Mouse (Mus musculus): ENCODE results near the gene Tsnax. TPM values are rescaled to one million over a fixed set of nuclear protein-coding genes. Genes with fewer than 3 reads are reported as not detected.
A peak's percentile ranks its signal among the peaks of the same experiment; 100 is the strongest.

Tsnax gene
- polyA plus RNA-seq, 1 experiment from 2014 or later = 208 TPM

- H3K36me3 ChIP-seq (ENCODE audit: control insufficient read depth, insufficient read depth, low read length) = no peaks in the 10 kb centered on the region
- H3K4me1 ChIP-seq (ENCODE audit: control insufficient read depth, insufficient read depth, low read length) = no peaks in the 10 kb centered on the region
- H3K4me2 ChIP-seq (ENCODE audit: low read depth, low read length) = no peak overlapping the region
- no peak for ATAC-seq (ENCODE audit: low read depth)
- H3K27me3 ChIP-seq (ENCODE audit: control insufficient read depth, insufficient read depth, low read length) = peaks cover 29% of the 10 kb centered on the region
- no peak overlapping the region for H3K9ac ChIP-seq (replicated peaks; ENCODE audit: low read depth, low read length)
- 46% methylated on average over 2 of the region's 2 CpGs for WGBS
- H3K9me3 ChIP-seq (ENCODE audit: control insufficient read depth, low read length) = no peaks in the 10 kb centered on the region
- no peak overlapping the region for H3K27ac ChIP-seq (ENCODE audit: low read depth, low read length)
- H3K4me3 ChIP-seq (ENCODE audit: low read depth, low read length) = no peak overlapping the region
These were observed 39.2 kb downstream of the Tsnax start for GRCm38 (mm10) chr8:125052026-125052425.

GRCm38 (mm10) chr8:125053505-125054435 lies 41.0 kb downstream of the Tsnax start, which contains the start of gene Disc1:
TSS of gene Disc1 (plus strand) at chr8:125054195.
- ATAC-seq (ENCODE audit: low read depth) = peak; percentile 34; the same call in 1 of the 2 replicates
- no peaks in the 10 kb centered on the region for H3K9me3 ChIP-seq (ENCODE audit: control insufficient read depth, low read length)
- peak within 1 kb of the TSS; percentile 53 for H3K4me3 ChIP-seq (ENCODE audit: low read depth, low read length)
- no peaks in the 10 kb centered on the region for H3K36me3 ChIP-seq (ENCODE audit: control insufficient read depth, insufficient read depth, low read length)
- H3K4me1 ChIP-seq (ENCODE audit: control insufficient read depth, insufficient read depth, low read length) = no peaks in the 10 kb centered on the region
- H3K27ac ChIP-seq (ENCODE audit: low read depth, low read length) = peak within 1 kb of the TSS; percentile 67
- peak within 1 kb of the TSS; percentile 63 for H3K9ac ChIP-seq (replicated peaks; ENCODE audit: low read depth, low read length)
- WGBS = 3% methylated on average over 57 of the region's 65 CpGs
- H3K27me3 ChIP-seq (ENCODE audit: control insufficient read depth, insufficient read depth, low read length) = peaks cover 29% of the 10 kb centered on the region
- H3K4me2 ChIP-seq (ENCODE audit: low read depth, low read length) = peak within 1 kb of the TSS; percentile 91

- no peaks in the 10 kb centered on the region for H3K4me1 ChIP-seq (ENCODE audit: control insufficient read depth, insufficient read depth, low read length)
- no peaks in the 10 kb centered on the region for H3K36me3 ChIP-seq (ENCODE audit: control insufficient read depth, insufficient read depth, low read length)
- peak overlapping the region; percentile 63 for H3K9ac ChIP-seq (replicated peaks; ENCODE audit: low read depth, low read length)
- no peaks in the 10 kb centered on the region for H3K9me3 ChIP-seq (ENCODE audit: control insufficient read depth, low read length)
- ATAC-seq (ENCODE audit: low read depth) = peak; percentile 17; the same call in 1 of the 2 replicates
- H3K27ac ChIP-seq (ENCODE audit: low read depth, low read length) = peak overlapping the region; percentile 67
- WGBS = under 1% methylated on average over 35 of the region's 38 CpGs
- H3K27me3 ChIP-seq (ENCODE audit: control insufficient read depth, insufficient read depth, low read length) = peaks cover 29% of the 10 kb centered on the region
- peak overlapping the region; percentile 53 for H3K4me3 ChIP-seq (ENCODE audit: low read depth, low read length)
- H3K4me2 ChIP-seq (ENCODE audit: low read depth, low read length) = peak overlapping the region; percentile 91
These were observed 41.6 kb downstream of the Tsnax start for GRCm38 (mm10) chr8:125054436-125054810.

GRCm38 (mm10) chr8:125060904-125061303 lies 48.1 kb downstream of the Tsnax start:
- no peak overlapping the region for H3K4me3 ChIP-seq (ENCODE audit: low read depth, low read length)
- H3K27me3 ChIP-seq (ENCODE audit: control insufficient read depth, insufficient read depth, low read length) = no peaks in the 10 kb centered on the region
- no peak overlapping the region for H3K4me2 ChIP-seq (ENCODE audit: low read depth, low read length)
- H3K9ac ChIP-seq (replicated peaks; ENCODE audit: low read depth, low read length) = no peak overlapping the region
- H3K36me3 ChIP-seq (ENCODE audit: control insufficient read depth, insufficient read depth, low read length) = no peaks in the 10 kb centered on the region
- no peak overlapping the region for H3K27ac ChIP-seq (ENCODE audit: low read depth, low read length)
- H3K4me1 ChIP-seq (ENCODE audit: control insufficient read depth, insufficient read depth, low read length) = no peaks in the 10 kb centered on the region
- no peaks in the 10 kb centered on the region for H3K9me3 ChIP-seq (ENCODE audit: control insufficient read depth, low read length)
- WGBS = 88% methylated on average over 8 of the region's 8 CpGs
- no peak for ATAC-seq (ENCODE audit: low read depth)

- WGBS = 87% methylated on average over 6 of the region's 6 CpGs
- H3K36me3 ChIP-seq (ENCODE audit: control insufficient read depth, insufficient read depth, low read length) = no peaks in the 10 kb centered on the region
- H3K9me3 ChIP-seq (ENCODE audit: control insufficient read depth, low read length) = no peaks in the 10 kb centered on the region
- no peak overlapping the region for H3K4me2 ChIP-seq (ENCODE audit: low read depth, low read length)
- ATAC-seq (ENCODE audit: low read depth) = no peak
- no peaks in the 10 kb centered on the region for H3K4me1 ChIP-seq (ENCODE audit: control insufficient read depth, insufficient read depth, low read length)
- no peak overlapping the region for H3K27ac ChIP-seq (ENCODE audit: low read depth, low read length)
- no peak overlapping the region for H3K4me3 ChIP-seq (ENCODE audit: low read depth, low read length)
- no peak overlapping the region for H3K9ac ChIP-seq (replicated peaks; ENCODE audit: low read depth, low read length)
- no peaks in the 10 kb centered on the region for H3K27me3 ChIP-seq (ENCODE audit: control insufficient read depth, insufficient read depth, low read length)
These were observed 52.8 kb downstream of the Tsnax start for GRCm38 (mm10) chr8:125065596-125065995.

- Histone ChIP-seq H3K4me1 (ENCODE audit: control insufficient read depth, insufficient read depth, low read length) (no peaks in the 10 kb centered on the region), H3K36me3 (ENCODE audit: control insufficient read depth, insufficient read depth, low read length) (no peaks in the 10 kb centered on the region), H3K27ac (ENCODE audit: low read depth, low read length) (peak overlapping the region; percentile 46; the same call in 1 of the 2 replicates), H3K9me3 (ENCODE audit: control insufficient read depth, low read length) (no peaks in the 10 kb centered on the region), H3K4me2 (ENCODE audit: low read depth, low read length) (no peak overlapping the region), H3K9ac (replicated peaks; ENCODE audit: low read depth, low read length) (no peak overlapping the region), H3K4me3 (ENCODE audit: low read depth, low read length) (no peak overlapping the region), H3K27me3 (ENCODE audit: control insufficient read depth, insufficient read depth, low read length) (no peaks in the 10 kb centered on the region)
- 26% methylated on average over 12 of the region's 12 CpGs for WGBS
- peak; percentile 44 for ATAC-seq (ENCODE audit: low read depth)
These were observed 54.3 kb downstream of the Tsnax start for GRCm38 (mm10) chr8:125066913-125067595.

GRCm38 (mm10) chr8:125067596-125067960 lies 54.8 kb downstream of the Tsnax start:
- no peaks in the 10 kb centered on the region for H3K9me3 ChIP-seq (ENCODE audit: control insufficient read depth, low read length)
- 67% methylated on average over 9 of the region's 9 CpGs for WGBS
- H3K4me2 ChIP-seq (ENCODE audit: low read depth, low read length) = no peak overlapping the region
- peak; percentile 14; the same call in 1 of the 2 replicates for ATAC-seq (ENCODE audit: low read depth)
- no peaks in the 10 kb centered on the region for H3K27me3 ChIP-seq (ENCODE audit: control insufficient read depth, insufficient read depth, low read length)
- H3K4me1 ChIP-seq (ENCODE audit: control insufficient read depth, insufficient read depth, low read length) = no peaks in the 10 kb centered on the region
- H3K27ac ChIP-seq (ENCODE audit: low read depth, low read length) = peak overlapping the region; percentile 46
- H3K36me3 ChIP-seq (ENCODE audit: control insufficient read depth, insufficient read depth, low read length) = no peaks in the 10 kb centered on the region
- no peak overlapping the region for H3K4me3 ChIP-seq (ENCODE audit: low read depth, low read length)
- no peak overlapping the region for H3K9ac ChIP-seq (replicated peaks; ENCODE audit: low read depth, low read length)

- Histone ChIP-seq H3K4me2 (ENCODE audit: low read depth, low read length) (no peak overlapping the region), H3K36me3 (ENCODE audit: control insufficient read depth, insufficient read depth, low read length) (no peaks in the 10 kb centered on the region), H3K27me3 (ENCODE audit: control insufficient read depth, insufficient read depth, low read length) (no peaks in the 10 kb centered on the region), H3K4me3 (ENCODE audit: low read depth, low read length) (no peak overlapping the region), H3K4me1 (ENCODE audit: control insufficient read depth, insufficient read depth, low read length) (no peaks in the 10 kb centered on the region), H3K27ac (ENCODE audit: low read depth, low read length) (peak overlapping the region; percentile 46), H3K9ac (replicated peaks; ENCODE audit: low read depth, low read length) (no peak overlapping the region), H3K9me3 (ENCODE audit: control insufficient read depth, low read length) (no peaks in the 10 kb centered on the region)
- no peak for ATAC-seq (ENCODE audit: low read depth)
- 84% methylated on average over 6 of the region's 6 CpGs for WGBS
These were observed 55.5 kb downstream of the Tsnax start for GRCm38 (mm10) chr8:125068146-125068905.

Measured in neural tube, embryonic 14.5 days (tissue).